Mouse (Mus musculus) CD4-positive naive resting alpha-beta T cell, adult 76 days (primary cell): ENCODE results near the gene Rbms1. TPM values are rescaled to one million over a fixed set of nuclear protein-coding genes. Genes with fewer than 3 reads are reported as not detected.

Experiments
- total RNA-seq: library from RNA; stranded (reverse); gene quantifications from one replicate; pipeline ENCODE4 v1.2.4, GENCODE M21; 2023

Gene Rbms1
- 110 TPM for total RNA-seq

DNA sequence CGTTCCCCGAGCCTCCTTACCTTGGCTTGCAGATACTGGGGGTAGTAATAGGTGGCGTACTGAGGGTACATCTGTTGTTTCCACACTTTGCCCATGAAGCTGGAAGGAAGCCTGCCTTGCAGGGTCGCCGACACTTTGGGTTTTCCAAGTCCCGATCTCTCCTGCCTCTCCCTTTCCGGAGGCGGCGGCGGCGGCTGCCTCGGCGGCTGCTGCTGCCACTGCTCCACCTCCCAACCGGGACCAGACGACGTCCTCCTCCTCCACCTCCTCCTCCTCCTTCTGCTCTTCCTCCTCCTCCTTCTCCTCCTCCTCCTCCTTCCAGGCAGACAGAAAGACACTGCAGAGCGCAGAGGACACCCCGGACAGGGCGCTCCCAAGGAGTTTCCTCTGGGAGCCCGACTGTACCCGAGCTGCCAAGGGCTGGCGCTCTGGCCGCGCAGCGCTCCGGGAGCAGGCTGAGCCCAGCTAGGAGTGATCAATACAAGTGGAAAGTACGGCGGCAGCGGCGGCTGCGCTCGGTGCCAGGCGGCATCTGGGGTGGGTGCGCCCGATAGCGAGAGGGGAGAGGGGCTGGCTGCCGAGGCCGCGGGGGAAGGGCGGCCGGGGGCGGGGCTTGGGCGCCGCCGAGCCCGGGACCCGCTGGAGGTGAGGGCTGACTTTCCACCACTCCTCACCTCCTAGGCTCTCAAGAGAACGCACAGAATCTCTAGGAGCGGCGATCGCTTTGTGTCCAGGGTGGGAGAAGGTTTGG lies at the start of gene Rbms1:
Gene Rbms1 (minus strand): TSS at position 522 of the 751 bp plus-strand sequence.

DNA sequence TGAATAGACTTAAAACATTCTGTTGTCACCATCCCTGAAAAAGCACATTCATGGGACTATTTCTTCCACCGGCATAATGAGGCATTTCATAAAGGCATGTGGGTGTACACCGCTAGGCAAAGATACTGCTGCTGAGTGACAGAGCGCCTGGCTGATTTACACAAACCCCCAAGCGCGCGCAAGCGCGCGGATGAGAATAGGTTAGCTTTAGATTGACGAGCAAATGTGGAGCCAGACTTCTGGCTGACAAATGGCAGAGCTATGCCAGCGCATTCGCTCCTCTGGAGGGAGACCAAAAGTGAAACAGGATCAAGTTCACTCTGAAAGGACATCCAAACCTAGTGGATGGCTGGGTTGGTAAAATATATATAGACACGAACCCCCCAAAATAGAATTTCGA lies 240.5 kb downstream of the Rbms1 start, which contains the start of gene Itgb6:
Gene Itgb6 (minus strand): TSS at position 130 of the 400 bp plus-strand sequence.

Other genes starting within 250 kb of the Rbms1 start
- not detected for gene Itgb6, start 240.5 kb downstream of the Rbms1 start, total RNA-seq